Mouse (Mus musculus) kidney, postnatal 0 days (tissue): ENCODE results near the gene Il17ra. TPM values are rescaled to one million over a fixed set of nuclear protein-coding genes. Genes with fewer than 3 reads are reported as not detected.

Source experiments
- ATAC-seq: fragments of 200-750 bp; cut with Nextera tagmentation; replicated peaks from 2 replicates; pipeline ENCODE4 v1.8.0; 2017; ENCODE audit warnings: low read depth, moderate number of reproducible peaks, moderate TSS enrichment, moderate library complexity; ENCODE audit not compliant: low FRiP score
- DNase-seq: peaks from one replicate; pipeline ENCODE4 v3.0.0-alpha.2; 2016; ENCODE audit warnings: low spot score
- H3K27ac ChIP-seq: fragments of 300-500 bp; sonication (generic); 2 replicates; pipeline ENCODE4 v1.5.1; 2014; ENCODE audit warnings: mild to moderate bottlenecking
- H3K27me3 ChIP-seq: fragments of 300-500 bp; sonication (generic); 2 replicates; pipeline ENCODE4 v1.6.1; 2014; ENCODE audit warnings: low read length, mixed read lengths; ENCODE audit not compliant: insufficient read depth
- H3K36me3 ChIP-seq: fragments of 300-500 bp; sonication (generic); 2 replicates; pipeline ENCODE4 v1.6.1; 2014; ENCODE audit warnings: low read length, mixed read lengths; ENCODE audit not compliant: insufficient read depth
- H3K4me1 ChIP-seq: fragments of 300-500 bp; sonication (generic); replicated peaks from 2 replicates; pipeline ENCODE4 v1.6.1; 2014; ENCODE audit warnings: antibody characterized with exemption, low read length, mixed read lengths; ENCODE audit not compliant: insufficient read depth
- H3K4me2 ChIP-seq: fragments of 300-500 bp; sonication (generic); 2 replicates; pipeline ENCODE4 v1.6.1; 2014; ENCODE audit warnings: mild to moderate bottlenecking, low read length, moderate library complexity, mixed read lengths
- H3K4me3 ChIP-seq: fragments of 300-500 bp; sonication (generic); replicated peaks from 2 replicates; pipeline ENCODE4 v1.5.1; 2014; ENCODE audit warnings: low read depth, low read length
- H3K9ac ChIP-seq: fragments of 300-500 bp; sonication (generic); 2 replicates; pipeline ENCODE4 v1.6.1; 2014; ENCODE audit warnings: low read depth, low read length
- H3K9me3 ChIP-seq: fragments of 300-500 bp; sonication (generic); replicated peaks from 2 replicates; pipeline ENCODE4 v1.6.1; 2016; ENCODE audit warnings: low read length, inconsistent platforms, mixed read lengths
- CTCF ChIP-seq: IDR thresholded peaks from 2 replicates; pipeline ENCODE4 v1.5.1; 2016; ENCODE audit warnings: antibody characterized with exemption, low read depth, mild to moderate bottlenecking, moderate library complexity
- WGBS: fragments of 180-500 bp; shearing (Covaris S2); extraction: QIAGEN DNeasy Blood & Tissue Kit; methylation state at CpG from one replicate; pipeline ENCODE4 v1.1.7; 2014; 5-methylcytosine and 5-hydroxymethylcytosine counted together
- polyA plus RNA-seq: library from polyadenylated mRNA; unstranded; fragments of >200 nt; fragmentation: Nextera tagmentation; extraction: Ambion mirVana; gene quantifications from 2 replicates; pipeline ENCODE4 v1.2.1, GENCODE M21; 2015

The Il17ra gene
- polyA plus RNA-seq, 1 experiment from 2014 or later: 3.8 TPM

- Histone ChIP-seq H3K4me2 (no peak overlapping the region), H3K4me3 (no peak overlapping the region), H3K27me3 (no peaks in the 10 kb centered on the region), H3K27ac (no peak overlapping the region), H3K9me3 (no peaks in the 10 kb centered on the region), H3K4me1 (no peaks in the 10 kb centered on the region; the same call in 1 of the 2 replicates), H3K36me3 (no peaks in the 10 kb centered on the region), H3K9ac (no peak overlapping the region)
- DNase-seq (no peak), ATAC-seq (no peak)
- TF ChIP-seq CTCF: no peak
- 65% methylated on average over 8 of the region's 8 CpGs for WGBS
Observed at GRCm38 (mm10) chr6:120475288-120475687, 12.2 kb downstream of the Il17ra start.

DNA sequence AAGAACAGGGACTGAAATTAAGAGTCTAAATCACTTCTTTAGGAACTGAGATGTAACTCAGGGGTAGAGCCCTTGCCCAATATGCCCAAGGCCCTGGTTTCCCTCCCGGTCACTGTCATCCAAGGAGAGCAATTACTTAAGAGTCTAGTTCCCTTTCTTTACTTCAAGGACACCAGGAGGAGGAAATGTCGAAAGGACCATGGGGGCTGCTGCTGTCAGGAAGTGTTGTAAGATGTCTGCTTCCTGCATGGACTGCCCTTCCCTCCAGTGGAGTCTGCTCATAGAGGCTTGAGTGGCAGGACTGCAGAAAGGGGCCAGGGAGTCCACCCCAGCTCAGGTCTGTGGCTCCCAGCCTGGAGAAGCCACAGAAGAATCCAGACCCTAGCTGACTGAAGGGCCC, 16.3 kb downstream of the Il17ra start:
- DNase-seq (no peak), ATAC-seq (no peak)
- 83% methylated on average over 2 of the region's 2 CpGs for WGBS
- H3K4me2 ChIP-seq: no peak overlapping the region
- no peak overlapping the region for H3K9ac ChIP-seq
- no peaks in the 10 kb centered on the region for H3K4me1 ChIP-seq
- no peaks in the 10 kb centered on the region for H3K36me3 ChIP-seq
- no peaks in the 10 kb centered on the region for H3K27me3 ChIP-seq
- no peaks in the 10 kb centered on the region for H3K9me3 ChIP-seq
- no peak overlapping the region for H3K4me3 ChIP-seq
- no peak overlapping the region for H3K27ac ChIP-seq
- TF ChIP-seq CTCF: no peak

- Histone ChIP-seq H3K4me1 (no peaks in the 10 kb centered on the region), H3K36me3 (no peaks in the 10 kb centered on the region), H3K9me3 (no peaks in the 10 kb centered on the region), H3K27ac (no peak overlapping the region), H3K4me3 (no peak overlapping the region), H3K9ac (no peak overlapping the region), H3K27me3 (no peaks in the 10 kb centered on the region), H3K4me2 (no peak overlapping the region)
- 86% methylated on average over 5 of the region's 5 CpGs for WGBS
- TF ChIP-seq CTCF: no peak
- ATAC-seq (no peak), DNase-seq (no peak)
Observed at GRCm38 (mm10) chr6:120480361-120480760, 17.3 kb downstream of the Il17ra start.

GRCm38 (mm10) chr6:120481538-120481937, 18.5 kb downstream of the Il17ra start:
- peak; percentile 47; the same call in 1 of the 2 replicates for TF ChIP-seq CTCF
- H3K4me2 ChIP-seq: no peak overlapping the region
- H3K9me3 ChIP-seq: no peaks in the 10 kb centered on the region
- DNase-seq: no peak
- no peaks in the 10 kb centered on the region for H3K36me3 ChIP-seq
- no peak overlapping the region for H3K27ac ChIP-seq
- no peak for ATAC-seq
- H3K9ac ChIP-seq: no peak overlapping the region
- WGBS: 88% methylated on average over 6 of the region's 6 CpGs
- no peaks in the 10 kb centered on the region for H3K4me1 ChIP-seq
- no peaks in the 10 kb centered on the region for H3K27me3 ChIP-seq
- H3K4me3 ChIP-seq: no peak overlapping the region

DNA sequence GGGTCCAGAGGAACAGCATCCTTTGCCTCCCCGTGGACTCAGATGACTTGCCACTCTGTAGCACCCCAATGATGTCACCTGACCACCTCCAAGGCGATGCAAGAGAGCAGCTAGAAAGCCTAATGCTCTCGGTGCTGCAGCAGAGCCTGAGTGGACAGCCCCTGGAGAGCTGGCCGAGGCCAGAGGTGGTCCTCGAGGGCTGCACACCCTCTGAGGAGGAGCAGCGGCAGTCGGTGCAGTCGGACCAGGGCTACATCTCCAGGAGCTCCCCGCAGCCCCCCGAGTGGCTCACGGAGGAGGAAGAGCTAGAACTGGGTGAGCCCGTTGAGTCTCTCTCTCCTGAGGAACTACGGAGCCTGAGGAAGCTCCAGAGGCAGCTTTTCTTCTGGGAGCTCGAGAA, 19.0 kb downstream of the Il17ra start:
- ATAC-seq (no peak), DNase-seq (no peak)
- H3K9ac ChIP-seq: no peak overlapping the region
- WGBS: 89% methylated on average over 14 of the region's 14 CpGs
- H3K4me3 ChIP-seq: no peak overlapping the region
- no peaks in the 10 kb centered on the region for H3K27me3 ChIP-seq
- H3K4me1 ChIP-seq: no peaks in the 10 kb centered on the region
- H3K9me3 ChIP-seq: no peaks in the 10 kb centered on the region
- no peak for TF ChIP-seq CTCF
- H3K27ac ChIP-seq: no peak overlapping the region
- H3K36me3 ChIP-seq: no peaks in the 10 kb centered on the region
- H3K4me2 ChIP-seq: no peak overlapping the region

GRCm38 (mm10) chr6:120482756-120483155, 19.7 kb downstream of the Il17ra start:
- no peak for TF ChIP-seq CTCF
- 40% methylated on average over 6 of the region's 6 CpGs for WGBS
- Histone ChIP-seq H3K27ac (no peak overlapping the region), H3K9ac (no peak overlapping the region), H3K4me1 (no peaks in the 10 kb centered on the region), H3K4me3 (no peak overlapping the region), H3K36me3 (no peaks in the 10 kb centered on the region), H3K27me3 (no peaks in the 10 kb centered on the region), H3K9me3 (no peaks in the 10 kb centered on the region), H3K4me2 (no peak overlapping the region)
- DNase-seq (no peak), ATAC-seq (peak; percentile 60)

DNA sequence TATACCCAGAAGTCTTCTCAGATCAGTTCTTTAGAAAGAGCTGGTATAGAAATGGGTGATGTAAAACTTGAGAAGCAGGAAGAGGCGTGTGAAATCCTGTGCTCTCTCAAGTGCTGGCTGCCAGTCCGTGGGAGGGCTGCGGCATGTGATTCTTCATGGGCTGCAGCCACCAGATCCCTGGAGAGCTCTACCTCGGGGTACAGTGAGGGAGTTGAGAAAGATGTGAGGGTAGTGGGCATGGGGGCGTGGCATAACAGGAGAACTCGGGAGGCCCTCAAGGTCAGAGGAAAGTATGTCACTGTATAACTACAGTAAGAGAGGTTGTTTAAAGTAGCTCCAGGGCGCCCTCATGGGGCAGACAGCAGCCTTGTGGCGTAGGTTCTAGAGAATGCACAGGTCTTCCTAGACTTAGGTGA, 20.2 kb downstream of the Il17ra start:
- DNase-seq (peak; percentile 72), ATAC-seq (peak; percentile 64)
- 22% methylated on average over 8 of the region's 8 CpGs for WGBS
- Histone ChIP-seq H3K9ac (no peak overlapping the region), H3K9me3 (no peaks in the 10 kb centered on the region), H3K4me3 (no peak overlapping the region), H3K27me3 (no peaks in the 10 kb centered on the region), H3K36me3 (no peaks in the 10 kb centered on the region), H3K27ac (no peak overlapping the region), H3K4me2 (peak overlapping the region; percentile 21; the same call in 1 of the 2 replicates), H3K4me1 (no peaks in the 10 kb centered on the region)
- peak; percentile 70 for TF ChIP-seq CTCF
